Mouse (Mus musculus): ENCODE measurements around the gene Tspyl2. TPM values are rescaled to one million over a fixed set of nuclear protein-coding genes. Genes with fewer than 3 reads are reported as not detected.

The Tspyl2 gene
- polyA plus RNA-seq (2012): 13.3 and 16.2 TPM in 2 replicates

DNA sequence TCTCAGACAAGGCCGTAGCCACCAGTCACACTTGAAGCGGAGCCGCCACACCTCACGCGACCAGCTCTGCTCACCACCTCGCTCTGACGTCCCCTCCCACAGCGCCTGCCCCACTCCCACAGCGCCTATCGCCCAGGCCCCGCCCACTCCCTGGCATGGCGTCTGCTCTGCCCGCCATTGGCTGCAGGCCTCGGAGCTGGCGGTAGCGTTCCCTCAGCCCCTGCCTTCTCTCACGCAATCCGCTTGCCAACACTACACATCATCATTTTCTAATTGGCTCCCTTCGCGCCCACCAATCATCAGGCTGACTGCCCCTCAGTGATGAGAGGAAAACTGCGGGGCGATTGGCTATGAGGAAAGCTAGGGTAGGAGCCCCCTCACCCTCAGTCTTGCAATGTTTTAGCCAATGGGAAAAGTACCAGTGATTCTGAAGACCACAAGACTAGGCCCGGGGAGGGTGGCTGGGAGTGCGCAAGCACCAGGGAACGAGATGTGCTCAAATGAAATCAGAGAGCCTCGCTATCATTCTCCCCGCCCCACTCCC, at the start of gene Tspyl2:
Gene Tspyl2 (minus strand): TSS at position 68 of the 544 bp plus-strand sequence.
- no peak for TF ChIP-seq GATA1 (IDR thresholded peaks at IDR 0.05; ENCODE audit: low read length)

- no peak for TF ChIP-seq GATA1 (IDR thresholded peaks at IDR 0.05; ENCODE audit: low read length)
Measured at GRCm38 (mm10) chrX:152368397-152369273, 26.4 kb upstream of the Tspyl2 start, which contains the start of gene Gpr173. TSS of gene Gpr173 (minus strand) at chrX:152368704.

- TF ChIP-seq GATA1 (IDR thresholded peaks at IDR 0.05; ENCODE audit: low read length): no peak
Measured at GRCm38 (mm10) chrX:152368054-152368396, 25.8 kb upstream of the Tspyl2 start.

- no peak for TF ChIP-seq GATA1 (IDR thresholded peaks at IDR 0.05; ENCODE audit: low read length)
Measured at GRCm38 (mm10) chrX:152366418-152366817, 24.2 kb upstream of the Tspyl2 start.

DNA sequence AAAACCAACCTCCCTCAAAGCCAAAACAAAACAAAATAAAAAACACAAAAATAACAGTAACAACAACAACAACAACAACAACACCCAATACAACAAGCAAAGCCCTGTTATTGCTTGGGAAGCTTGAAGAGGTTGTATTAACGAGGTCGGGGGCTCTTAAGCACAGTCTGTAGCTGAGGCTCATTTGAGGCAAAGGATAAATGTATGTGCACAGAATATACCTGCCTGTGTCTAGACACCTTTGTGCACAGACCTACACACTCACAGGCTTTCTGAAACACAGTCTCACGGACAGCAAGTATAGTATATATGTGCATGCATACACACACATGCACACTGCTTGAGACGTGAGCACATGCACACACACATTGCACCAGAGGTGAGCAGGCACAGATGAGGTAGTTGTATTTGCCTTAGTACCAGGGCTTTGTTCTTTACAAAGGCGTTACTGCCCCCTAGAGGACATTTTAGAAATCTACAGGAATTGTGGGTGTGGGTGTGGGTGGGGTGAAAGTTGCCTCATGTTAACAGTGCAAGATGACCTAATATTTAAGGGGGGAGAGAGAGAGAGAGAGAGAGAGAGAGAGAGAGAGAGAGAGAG, 10.4 kb upstream of the Tspyl2 start:
- no peak for TF ChIP-seq GATA1 (IDR thresholded peaks at IDR 0.05; ENCODE audit: low read length)

GRCm38 (mm10) chrX:152347041-152347440, 4.8 kb upstream of the Tspyl2 start:
- TF ChIP-seq GATA1 (IDR thresholded peaks at IDR 0.05; ENCODE audit: low read length): no peak

DNA sequence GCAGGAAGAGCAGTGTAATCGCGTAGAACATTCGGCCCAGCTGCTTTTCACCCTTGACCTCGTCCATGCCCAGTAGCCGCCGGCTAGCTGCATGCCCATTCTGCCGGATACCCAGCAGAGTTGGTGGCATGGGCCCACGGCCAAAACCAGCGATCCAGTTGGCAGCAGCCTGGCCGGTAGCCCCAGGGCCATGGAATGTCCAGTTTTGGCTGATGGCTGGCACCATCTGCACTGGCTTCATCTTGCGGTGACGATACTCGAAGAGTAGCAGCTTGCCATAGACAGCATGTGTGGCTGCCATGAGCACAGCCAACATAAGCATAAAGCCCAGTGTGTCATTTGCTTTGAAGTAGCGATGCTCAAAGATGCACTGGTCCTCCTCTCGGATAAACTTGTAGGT, 4.4 kb upstream of the Tspyl2 start:
- no peak for TF ChIP-seq GATA1 (IDR thresholded peaks at IDR 0.05; ENCODE audit: low read length)

GRCm38 (mm10) chrX:152342903-152343302, 678 bp upstream of the Tspyl2 start:
- TF ChIP-seq GATA1 (IDR thresholded peaks at IDR 0.05; ENCODE audit: low read length): no peak

DNA sequence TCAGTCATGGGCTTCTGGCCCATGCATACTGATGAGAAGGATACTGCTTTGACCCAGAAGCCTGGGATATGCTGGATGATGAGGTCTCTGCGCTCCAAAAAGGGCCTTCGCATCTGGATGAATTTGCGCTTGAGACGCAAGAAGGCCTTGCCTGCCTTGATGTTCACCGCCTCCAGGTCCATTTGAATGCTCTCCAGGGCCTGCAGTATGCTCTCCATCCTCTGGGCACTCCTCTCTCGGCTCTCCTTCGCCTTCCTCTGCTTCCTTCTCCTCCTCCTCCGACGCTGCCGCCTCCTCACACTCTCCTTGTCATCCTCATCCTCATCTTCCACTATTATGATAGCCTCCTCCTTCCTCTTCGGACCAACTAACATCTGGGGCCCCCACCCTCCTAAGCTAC, 729 bp downstream of the Tspyl2 start:
- no peak for TF ChIP-seq GATA1 (IDR thresholded peaks at IDR 0.05; ENCODE audit: low read length)

GRCm38 (mm10) chrX:152336546-152337332, 5.5 kb downstream of the Tspyl2 start:
- no peak for TF ChIP-seq GATA1 (IDR thresholded peaks at IDR 0.05; ENCODE audit: low read length)

DNA sequence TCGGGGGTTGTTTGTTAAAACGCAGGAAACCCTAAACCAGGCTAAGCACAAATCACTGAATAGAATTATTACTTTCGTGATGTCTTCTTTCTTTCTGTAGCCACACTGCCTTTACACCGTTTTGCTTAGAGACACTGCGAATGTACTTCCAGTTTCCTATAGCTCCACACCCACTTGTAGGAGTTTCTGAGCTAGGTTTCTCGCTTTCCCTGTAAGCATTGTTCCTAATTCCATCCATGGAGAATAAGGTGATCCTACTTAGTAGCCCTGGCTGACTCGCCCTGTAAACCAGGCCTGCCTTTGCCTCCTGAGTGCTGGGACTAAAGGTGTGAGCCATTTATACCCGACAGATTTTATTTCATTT, 14.6 kb downstream of the Tspyl2 start:
- no peak for TF ChIP-seq GATA1 (IDR thresholded peaks at IDR 0.05; ENCODE audit: low read length)

DNA sequence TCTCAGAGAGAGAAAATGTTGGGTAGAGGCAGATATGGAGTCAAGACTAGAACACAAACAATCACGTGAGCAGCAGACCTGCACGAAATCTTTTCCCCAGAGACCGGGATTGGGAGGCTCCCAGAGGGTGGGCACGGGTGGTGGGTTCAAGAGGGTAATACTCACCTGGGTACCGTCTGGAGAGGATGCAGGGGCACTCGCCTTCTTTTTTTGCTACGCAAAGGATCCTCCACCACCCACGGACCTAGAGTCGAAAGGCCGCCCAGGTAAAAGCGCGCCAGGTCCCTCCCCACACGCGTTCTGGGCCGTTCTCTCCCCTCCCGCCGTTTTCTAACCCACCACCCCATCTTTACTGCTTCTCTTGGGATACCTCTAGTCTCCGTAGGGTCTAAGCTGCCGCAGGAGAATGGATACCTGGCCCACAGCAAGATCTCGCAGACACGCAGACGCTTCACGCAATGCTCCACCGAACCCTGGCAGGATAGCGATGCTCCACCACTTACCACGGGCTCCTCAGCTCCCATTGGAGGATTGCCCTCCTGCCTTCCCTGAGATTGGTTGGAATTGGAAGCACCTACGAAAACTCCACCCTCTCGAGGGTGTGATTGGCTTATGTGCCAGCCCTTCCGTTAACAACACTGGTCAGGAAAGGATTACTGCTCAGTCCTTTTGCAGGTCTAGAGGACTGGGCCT, 15.1 kb downstream of the Tspyl2 start, which contains the start of gene Kantr:
Gene Kantr (minus strand): TSS at position 500 of the 693 bp plus-strand sequence.
- no peak for TF ChIP-seq GATA1 (IDR thresholded peaks at IDR 0.05; ENCODE audit: low read length)

DNA sequence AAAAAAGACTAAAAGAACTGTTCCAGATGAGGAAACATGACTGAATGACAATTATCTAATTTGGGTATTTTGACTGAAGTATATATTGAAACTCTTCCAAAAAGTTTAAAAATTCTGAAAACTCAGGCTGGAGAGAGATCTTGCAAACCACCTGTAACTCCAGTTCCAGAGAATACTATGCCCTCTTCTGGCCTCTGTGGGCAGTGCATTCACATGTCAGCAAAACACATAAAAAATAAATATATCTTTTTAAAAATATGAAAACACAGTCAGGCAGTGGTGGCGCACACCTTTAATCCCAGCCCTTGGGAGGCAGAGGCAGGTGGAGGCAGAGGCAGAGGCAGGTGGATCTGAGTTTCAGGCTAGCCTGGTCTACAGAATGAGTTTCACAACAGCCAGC, 18.6 kb downstream of the Tspyl2 start:
- TF ChIP-seq GATA1 (IDR thresholded peaks at IDR 0.05; ENCODE audit: low read length): no peak

- no peak for TF ChIP-seq GATA1 (IDR thresholded peaks at IDR 0.05; ENCODE audit: low read length)
Measured at GRCm38 (mm10) chrX:152322776-152323175, 19.4 kb downstream of the Tspyl2 start.

GRCm38 (mm10) chrX:152320535-152320934, 21.7 kb downstream of the Tspyl2 start:
- TF ChIP-seq GATA1 (IDR thresholded peaks at IDR 0.05; ENCODE audit: low read length): no peak

Measured in G1E-ER4 (cell line).